8 mouse cellular contexts compared by ENCODE assay signal in the genomic region with DNA sequence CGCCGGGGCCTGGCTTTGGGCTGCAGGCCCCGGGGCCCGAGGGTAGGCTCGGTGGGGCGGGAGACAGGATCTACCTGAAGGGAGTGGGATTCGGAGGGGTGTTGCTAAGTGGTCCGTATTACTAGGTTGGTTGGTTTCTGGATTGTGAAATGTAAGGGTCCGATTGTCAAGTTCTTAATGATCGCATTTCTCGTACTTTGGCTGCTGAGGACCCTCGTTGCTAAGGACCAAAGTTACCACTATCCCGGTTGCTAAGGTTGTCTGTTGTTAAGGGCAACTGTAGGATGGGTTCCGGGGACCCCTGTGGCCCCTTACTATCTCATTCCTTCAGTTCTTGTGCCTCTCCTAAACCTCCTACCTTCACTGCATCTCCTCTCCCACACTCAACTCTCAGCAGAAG. TPM values are rescaled to one million over a fixed set of nuclear protein-coding genes. Genes with fewer than 3 reads are reported as not detected.
DNase-seq lines count a peak whose midpoint lies in the region; ATAC-seq lines count a peak whose summit lies in the region.

No protein-coding gene starts in this region.

- H3K27me3 ChIP-seq in kidney, embryonic 14.5 days (ENCODE audit: control insufficient read depth, insufficient read depth, low read length) = no peaks in the 10 kb centered on the region
- H3K27me3 ChIP-seq in hindbrain, embryonic 10.5 days (ENCODE audit: insufficient read depth, poor library complexity, severe bottlenecking) = no peaks in the 10 kb centered on the region
- no peaks in the 10 kb centered on the region for H3K27me3 ChIP-seq in midbrain, embryonic 12.5 days

- no peak overlapping the region for H3K27ac ChIP-seq in kidney, embryonic 14.5 days (ENCODE audit: low read depth, low read length)
- H3K27ac ChIP-seq in hindbrain, embryonic 10.5 days = peak overlapping the region; percentile 86
- H3K27ac ChIP-seq in midbrain, embryonic 12.5 days (replicated peaks) = no peak overlapping the region

- H3K4me3 ChIP-seq in kidney, embryonic 14.5 days (ENCODE audit: low read length) = peak overlapping the region; percentile 70
- peak overlapping the region; percentile 82 for H3K4me3 ChIP-seq in hindbrain, embryonic 10.5 days
- peak overlapping the region; percentile 79 for H3K4me3 ChIP-seq in midbrain, embryonic 12.5 days

- peaks cover 2% of the 10 kb centered on the region; the same call in 1 of the 2 replicates for H3K36me3 ChIP-seq in kidney, embryonic 14.5 days (ENCODE audit: control insufficient read depth, insufficient read depth, low read length)
- H3K36me3 ChIP-seq in hindbrain, embryonic 10.5 days = peaks cover 8% of the 10 kb centered on the region
- peaks cover 5% of the 10 kb centered on the region; the same call in 1 of the 2 replicates for H3K36me3 ChIP-seq in midbrain, embryonic 12.5 days

- 3% methylated on average over 14 of the region's 14 CpGs for WGBS in kidney, embryonic 14.5 days
- 7% methylated on average over 14 of the region's 14 CpGs for whole genome bisulfite sequencing in hindbrain, embryonic 10.5 days
- 6% methylated on average over 14 of the region's 14 CpGs for WGBS in midbrain, embryonic 12.5 days

- ATAC-seq in kidney, embryonic 14.5 days (ENCODE audit: low FRiP score, low TSS enrichment) = no peak; the same call in 1 of the 2 replicates
- ATAC-seq in midbrain, embryonic 12.5 days (ENCODE audit: low FRiP score, low read depth) = peak; percentile 16

- DNase-seq in kidney, postnatal 10 days = no peak
- DNase-seq in R1 (ENCODE audit: low read depth, low spot score) = peak; percentile 47
- DNase-seq in hindbrain, embryonic 10.5 days (ENCODE audit: low spot score) = no peak
- DNase-seq in thymus, postnatal 4 days = no peak
- DNase-seq in T-cell, adult 2 months (ENCODE audit: low spot score) = no peak
- DNase-seq in spleen, postnatal 14 days (ENCODE audit: low spot score in 2 of 2) = no peak

- no peaks in the 10 kb centered on the region for H3K9me3 ChIP-seq in kidney, embryonic 14.5 days (ENCODE audit: control insufficient read depth, low read length)
- H3K9me3 ChIP-seq in hindbrain, embryonic 10.5 days = no peaks in the 10 kb centered on the region
- H3K9me3 ChIP-seq in midbrain, embryonic 12.5 days = no peaks in the 10 kb centered on the region

- H3K4me1 ChIP-seq in kidney, embryonic 14.5 days (ENCODE audit: control insufficient read depth, insufficient read depth, low read length) = peaks cover 6% of the 10 kb centered on the region
- H3K4me1 ChIP-seq in hindbrain, embryonic 10.5 days (replicated peaks) = peaks cover 39% of the 10 kb centered on the region
- H3K4me1 ChIP-seq in midbrain, embryonic 12.5 days = peaks cover 31% of the 10 kb centered on the region

- peak overlapping the region; percentile 73 for H3K9ac ChIP-seq in kidney, embryonic 14.5 days (ENCODE audit: low read depth, low read length)
- H3K9ac ChIP-seq in midbrain, embryonic 12.5 days (replicated peaks) = peak overlapping the region; percentile 80

- peak overlapping the region; percentile 54 for H3K4me2 ChIP-seq in kidney, embryonic 14.5 days (replicated peaks; ENCODE audit: low read depth, low read length)
- H3K4me2 ChIP-seq in midbrain, embryonic 12.5 days (replicated peaks) = peak overlapping the region; percentile 65

RNA-seq across cellular contexts. Expression of a gene that starts 0.4 kb away (rescaled TPM):
- 49.7 and 56.7 TPM in 2 replicates for polyA plus RNA-seq in kidney, embryonic 14.5 days (2014; fragmentation: Nextera tagmentation; extraction: Ambion mirVana)
- polyA plus RNA-seq in hindbrain, embryonic 10.5 days (2016; fragmentation: Nextera tagmentation; extraction: Ambion mirVana) = 66.5 and 84.5 TPM in 2 replicates
- 78.5 and 80.6 TPM in 2 replicates for polyA plus RNA-seq in midbrain, embryonic 12.5 days (2016; fragmentation: Nextera tagmentation; extraction: Ambion mirVana)

RNA-seq across cellular contexts. Expression of a gene that starts 0.4 kb away (rescaled TPM):
- polyA plus RNA-seq in kidney, embryonic 14.5 days (2014; fragmentation: Nextera tagmentation; extraction: Ambion mirVana) = 39.2 and 43.9 TPM in 2 replicates
- 56.0 and 61.1 TPM in 2 replicates for polyA plus RNA-seq in hindbrain, embryonic 10.5 days (2016; fragmentation: Nextera tagmentation; extraction: Ambion mirVana)
- polyA plus RNA-seq in midbrain, embryonic 12.5 days (2016; fragmentation: Nextera tagmentation; extraction: Ambion mirVana) = 38.6 and 44.5 TPM in 2 replicates

RNA-seq across cellular contexts. Expression of a gene that starts 10.9 kb away (rescaled TPM):
- not detected in 2 replicates for polyA plus RNA-seq in kidney, embryonic 14.5 days (2014; fragmentation: Nextera tagmentation; extraction: Ambion mirVana)
- polyA plus RNA-seq in hindbrain, embryonic 10.5 days (2016; fragmentation: Nextera tagmentation; extraction: Ambion mirVana) = 0.22 and 0.48 TPM in 2 replicates
- not detected in 2 replicates for polyA plus RNA-seq in midbrain, embryonic 12.5 days (2016; fragmentation: Nextera tagmentation; extraction: Ambion mirVana)

RNA-seq across cellular contexts. Expression of a gene that starts 21.9 kb away (rescaled TPM):
- polyA plus RNA-seq in kidney, embryonic 14.5 days (2014; fragmentation: Nextera tagmentation; extraction: Ambion mirVana) = 2.9 and 5.6 TPM in 2 replicates
- polyA plus RNA-seq in hindbrain, embryonic 10.5 days (2016; fragmentation: Nextera tagmentation; extraction: Ambion mirVana) = 4.0 TPM in 2 replicates
- polyA plus RNA-seq in midbrain, embryonic 12.5 days (2016; fragmentation: Nextera tagmentation; extraction: Ambion mirVana) = 1.7 and 2.8 TPM in 2 replicates

RNA-seq across cellular contexts. Expression of a gene that starts 25.1 kb away (rescaled TPM):
- 28.8 and 33.0 TPM in 2 replicates for polyA plus RNA-seq in kidney, embryonic 14.5 days (2014; fragmentation: Nextera tagmentation; extraction: Ambion mirVana)
- 38.6 and 43.9 TPM in 2 replicates for polyA plus RNA-seq in hindbrain, embryonic 10.5 days (2016; fragmentation: Nextera tagmentation; extraction: Ambion mirVana)
- 30.7 and 30.9 TPM in 2 replicates for polyA plus RNA-seq in midbrain, embryonic 12.5 days (2016; fragmentation: Nextera tagmentation; extraction: Ambion mirVana)
